Mouse (Mus musculus) left cerebral cortex, postnatal 36 days (tissue): ENCODE data around the gene Nicn1. TPM values are rescaled to one million over a fixed set of nuclear protein-coding genes. Genes with fewer than 3 reads are reported as not detected.
"Not testable (repeated sequence)": the region's sequence is repeated elsewhere in the genome, so short reads cannot be mapped to it uniquely, and the experiment has no call there.

Experiments
- DNase-seq, 2 experiments: peaks; one replicate each; pipeline ENCODE4 v3.0.0; 2021 to 2022; ENCODE audit warnings: low spot score in 2 of 2, mixed read lengths in 1 of 2
- intact Hi-C: fragments of 180-260 bp; cut with DNase I; formaldehyde crosslinking; loops from one replicate; pipeline ENCODE4 v1.15.1; 2025
- total RNA-seq, 2 experiments: library from RNA; stranded (reverse); gene quantifications; 2 replicates each; pipeline ENCODE4 v1.2.3; 2021

Gene Nicn1
- 100 to 1,000 TPM; 116 to 131 TPM for total RNA-seq

DNA sequence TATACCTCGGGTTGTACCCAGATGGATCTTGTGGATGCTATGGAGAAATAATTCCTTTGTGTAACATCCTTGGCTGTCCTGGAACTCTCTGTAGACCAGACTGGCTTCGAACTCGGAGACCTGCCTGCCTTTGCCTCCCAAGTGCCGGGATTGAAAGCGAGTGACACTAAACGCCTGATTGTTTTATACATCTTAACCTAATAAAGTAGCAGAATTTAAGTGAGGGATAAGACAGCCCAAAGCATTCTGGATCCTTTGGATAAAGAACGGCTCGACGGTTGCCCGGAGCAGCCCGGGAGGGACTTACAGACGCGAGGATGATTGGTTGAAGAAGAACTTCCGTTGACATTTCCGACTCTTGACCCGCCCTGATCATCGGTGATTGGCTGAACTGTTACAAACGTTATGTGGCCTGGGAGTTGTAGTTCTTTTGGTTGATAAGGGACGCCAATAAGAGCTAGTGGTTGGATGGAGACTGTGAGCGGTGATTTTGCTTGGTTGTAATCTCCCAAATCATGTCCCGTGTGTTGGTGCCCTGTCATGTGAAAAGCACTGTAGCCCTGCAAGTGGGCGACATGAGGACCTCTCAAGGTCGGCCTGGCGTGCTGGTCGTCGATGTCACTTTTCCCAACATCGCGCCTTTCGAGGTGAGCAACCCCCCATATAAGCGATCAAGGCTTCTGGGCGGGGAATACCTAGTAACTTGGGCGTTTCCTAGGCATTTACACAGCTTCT, at the start of gene Nicn1:
Gene Nicn1 (plus strand): TSS at position 414 of the 735 bp plus-strand sequence.
- intact Hi-C loops = no loop called here
- DNase-seq = peak; percentile 89 to 92

DNA sequence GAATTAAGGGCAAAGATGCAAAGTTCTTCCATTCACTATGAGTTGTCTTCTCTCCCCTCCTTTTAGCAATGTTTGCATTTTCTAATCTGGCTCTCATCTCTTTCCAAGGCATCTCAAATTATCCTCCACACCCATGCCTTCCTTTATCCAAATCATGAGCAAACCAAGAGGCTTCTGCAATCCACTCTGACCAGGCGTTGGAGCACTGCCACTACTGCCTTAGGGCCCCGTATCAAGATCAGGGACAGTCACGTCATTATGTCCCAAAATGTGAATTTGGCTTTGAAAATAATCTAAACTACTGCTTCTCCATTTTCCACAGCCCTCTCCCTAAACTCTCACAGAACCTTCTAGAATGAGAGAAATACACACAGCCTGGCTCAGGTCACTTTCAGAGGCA, 45.7 kb upstream of the Nicn1 start:
- intact Hi-C loops = no loop called here

DNA sequence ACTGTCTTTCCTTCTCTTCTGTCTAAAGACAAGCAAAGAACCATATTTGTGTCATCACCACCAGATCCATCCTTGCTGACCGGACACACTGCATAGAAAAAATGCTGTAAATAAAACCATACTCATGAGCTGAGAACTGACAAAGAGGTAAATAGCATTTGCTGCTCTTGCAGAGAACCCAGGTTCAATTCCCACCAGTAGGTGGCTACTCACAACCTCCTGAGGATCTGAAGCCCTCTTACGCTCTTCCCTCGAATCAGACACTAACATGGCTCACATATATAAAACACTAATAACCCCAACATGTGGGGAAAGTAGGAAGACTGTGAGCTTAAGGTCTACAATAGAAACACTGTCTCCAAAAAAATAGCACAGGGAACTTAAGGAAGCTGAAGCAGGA, 45.2 kb upstream of the Nicn1 start:
- intact Hi-C loops = no loop called here
- DNase-seq = no peak

More for the DNA sequence above, 45.7 kb upstream of the Nicn1 start:
- no peak for DNase-seq

DNA sequence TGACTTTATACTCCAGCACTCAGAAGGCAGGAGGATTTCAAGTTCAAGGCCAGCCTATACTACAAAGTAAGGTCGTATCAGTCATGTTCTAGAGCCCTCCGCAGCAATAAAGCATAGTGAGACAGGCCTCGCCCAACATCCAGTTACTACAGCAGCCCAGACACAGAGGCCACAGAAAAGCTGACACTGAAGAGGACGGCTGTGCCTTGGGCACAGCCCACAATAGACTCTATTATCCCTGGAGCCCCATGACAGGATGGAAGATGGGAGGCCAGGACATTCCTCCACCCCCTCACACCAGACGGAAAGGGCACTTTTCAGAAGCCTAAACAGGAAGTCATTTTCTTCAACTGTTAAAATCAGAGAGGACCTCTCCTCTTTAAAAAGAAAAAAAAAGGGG, 41.3 kb upstream of the Nicn1 start:
- no peak for DNase-seq
- intact Hi-C loops = no loop called here

DNA sequence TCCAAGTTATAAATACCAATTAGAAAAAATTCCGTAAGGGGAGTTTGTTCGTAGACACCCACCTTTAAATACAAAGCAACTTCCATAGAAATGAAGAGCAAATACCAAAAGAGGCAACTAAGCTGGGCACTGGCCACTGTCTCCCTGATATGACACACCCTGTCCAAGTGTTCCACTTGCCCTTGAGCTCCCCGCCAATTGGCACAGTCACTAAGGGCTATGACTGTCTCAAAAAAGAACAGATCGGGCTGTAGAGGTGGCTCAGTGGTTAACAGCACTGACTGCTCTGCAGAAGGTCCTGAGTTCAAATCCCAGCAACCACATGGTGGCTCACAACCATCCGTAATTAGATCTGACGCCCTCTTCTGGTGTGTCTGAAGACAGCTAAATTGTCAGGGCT, 38.4 kb upstream of the Nicn1 start:
- intact Hi-C loops = no loop called here

DNA sequence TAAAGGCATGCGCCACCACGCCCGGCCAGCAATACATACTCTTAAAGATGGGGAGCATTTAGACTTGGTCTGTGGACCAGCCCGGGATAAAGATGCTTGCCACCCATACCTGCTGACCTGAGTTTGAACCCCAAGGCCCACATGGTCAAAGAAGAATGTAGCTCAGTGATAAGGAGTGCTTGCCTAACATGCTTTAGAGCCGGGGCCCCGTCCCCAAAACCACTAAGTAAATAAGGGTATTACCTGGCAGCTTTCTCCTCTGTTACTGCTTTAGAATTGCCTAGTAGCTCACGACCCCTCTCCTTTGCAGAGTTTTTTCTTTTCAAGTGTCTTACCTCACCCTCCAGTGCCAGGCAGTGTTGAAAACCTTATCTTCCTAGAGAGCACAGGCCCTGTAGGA, 37.5 kb upstream of the Nicn1 start:
- no peak for DNase-seq
- intact Hi-C loops = no loop called here

More for the DNA sequence above, 38.4 kb upstream of the Nicn1 start:
- DNase-seq = no peak

DNA sequence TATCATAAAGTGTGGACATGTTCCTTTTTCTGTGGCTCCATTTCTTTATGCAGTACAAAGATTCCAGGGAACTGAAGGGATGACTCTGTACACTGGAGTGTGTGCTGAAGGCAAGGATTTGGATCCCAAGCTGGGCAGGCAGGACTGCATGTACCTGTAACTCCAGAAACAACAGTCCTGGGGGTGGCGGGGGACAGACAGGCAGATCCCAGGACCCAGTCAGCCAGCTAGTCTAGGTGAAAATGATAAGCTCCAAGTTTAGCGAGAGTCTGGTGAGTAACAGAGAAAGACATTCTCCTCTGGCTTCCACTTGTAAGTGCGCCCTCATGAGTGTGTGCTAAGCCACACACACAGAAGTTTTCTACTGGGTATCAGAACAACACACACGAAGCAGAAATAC, 29.7 kb upstream of the Nicn1 start:
- intact Hi-C loops = loop anchor here (5.0 kb wide), 1 partner anchor 58 kb away; no protein-coding TSS in a partner anchor
- DNase-seq = no peak

DNA sequence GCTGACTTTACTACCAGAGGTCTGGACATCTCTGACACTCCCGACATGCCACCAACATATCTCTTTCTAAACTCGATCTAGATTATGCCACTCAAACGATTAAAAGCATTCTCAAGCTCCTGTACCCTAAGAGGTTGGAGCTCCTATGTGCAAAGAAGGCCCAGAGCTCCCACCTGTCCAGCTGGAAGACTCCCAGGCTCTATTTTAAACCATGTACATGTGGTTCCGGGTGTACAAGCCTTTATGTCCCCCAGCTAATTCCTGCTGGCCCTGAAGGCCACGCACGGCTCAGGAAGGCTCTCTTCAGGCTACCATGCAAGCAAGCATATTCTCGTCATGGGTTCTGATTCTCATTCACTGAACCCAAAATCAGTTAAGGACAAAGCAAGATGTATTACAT, 28.4 kb upstream of the Nicn1 start:
- no peak for DNase-seq
- intact Hi-C loops = loop anchor here (5.0 kb wide), 1 partner anchor 60 kb away; no protein-coding TSS in a partner anchor

DNA sequence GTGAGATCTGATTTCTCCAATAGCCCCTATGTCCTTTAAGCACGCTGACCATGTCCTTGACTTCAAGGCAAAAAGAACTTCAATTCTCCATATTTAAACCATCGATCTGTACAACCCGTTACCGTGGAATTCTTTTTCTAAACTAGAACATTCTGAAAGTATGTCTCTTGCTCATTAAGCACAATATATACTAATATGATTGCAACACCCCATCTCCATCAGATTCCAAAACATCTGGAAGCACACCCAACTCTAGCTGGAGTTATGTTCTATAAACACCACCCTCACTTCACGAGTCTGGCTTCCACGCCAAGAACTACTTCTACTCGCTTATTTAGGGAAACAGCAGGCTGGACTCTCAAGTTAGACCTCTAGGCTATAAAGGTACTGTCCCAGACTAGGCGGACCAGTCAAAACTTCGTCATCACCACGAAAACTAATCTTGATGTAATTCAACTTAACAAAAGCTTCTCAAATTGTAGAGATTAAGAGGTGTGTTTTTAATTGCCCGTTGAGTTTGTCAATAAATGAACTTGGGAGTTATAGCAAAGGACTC, 27.7 kb upstream of the Nicn1 start:
- intact Hi-C loops = loop anchor here (5.0 kb wide), 1 partner anchor 60 kb away; no protein-coding TSS in a partner anchor
- no peak for DNase-seq

DNA sequence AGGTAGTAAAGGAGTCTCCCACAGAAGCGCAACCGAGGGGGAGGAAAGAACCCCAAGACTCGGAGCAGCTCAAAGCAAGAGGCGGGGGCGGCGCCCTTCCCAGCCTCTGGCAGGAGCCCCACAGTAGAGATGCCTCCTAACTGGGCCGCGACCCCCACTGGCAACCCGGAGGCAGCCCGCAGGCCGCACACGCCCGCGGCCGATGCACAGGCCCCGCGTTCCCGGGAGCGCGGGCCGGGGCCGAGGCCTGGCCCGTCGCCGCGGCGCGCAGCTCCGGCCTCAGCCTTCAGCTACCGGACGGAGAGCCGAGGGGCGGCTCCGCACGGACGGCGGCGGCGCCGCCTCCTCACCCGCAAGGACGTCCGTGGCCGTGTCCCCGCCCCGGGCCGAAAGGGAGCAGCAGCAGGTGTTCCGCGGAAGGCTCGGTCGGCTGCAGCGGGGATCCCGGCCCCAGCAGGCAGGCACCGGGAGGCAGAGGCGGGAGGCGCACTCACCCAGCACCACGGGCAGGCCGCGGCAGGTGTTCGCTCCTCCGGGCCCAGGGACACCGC, 27.0 kb upstream of the Nicn1 start:
- DNase-seq = peak in 1 of 2 experiments; percentile 27
- intact Hi-C loops = loop anchor here (5.0 kb wide), 1 partner anchor 61 kb away; no protein-coding TSS in a partner anchor

DNA sequence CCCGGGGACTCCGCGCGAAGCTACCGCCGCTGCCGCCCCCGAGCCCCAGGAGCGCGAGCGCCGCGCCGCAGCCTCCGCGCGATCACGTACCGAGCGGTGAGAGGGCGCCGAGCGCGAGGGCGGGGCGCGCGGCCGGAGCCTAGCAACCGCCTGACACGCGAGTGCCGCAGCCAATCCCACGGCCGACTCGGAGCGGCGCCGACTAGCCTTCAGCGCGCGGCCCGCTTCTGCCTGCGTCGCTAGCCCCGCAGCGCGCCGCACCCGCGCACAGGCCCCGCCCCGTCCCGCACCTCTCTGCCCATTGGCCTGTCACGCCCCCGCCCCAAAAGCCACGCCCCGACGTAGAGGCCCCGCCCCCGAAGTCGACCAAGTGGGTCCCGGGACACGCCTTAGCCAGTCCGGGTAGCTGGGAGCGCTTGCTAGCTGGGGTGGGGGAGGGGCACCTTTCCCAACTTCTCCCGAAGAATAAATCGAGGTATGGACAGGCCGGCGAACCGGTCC, 26.5 kb upstream of the Nicn1 start, which contains the start of gene Dag1:
Gene Dag1 (minus strand): TSS at position 269 of the 501 bp plus-strand sequence.
- peak; percentile 96 to 98 for DNase-seq
- intact Hi-C loops = loop anchor here (5.0 kb wide), 1 partner anchor 61 kb away; no protein-coding TSS in a partner anchor

DNA sequence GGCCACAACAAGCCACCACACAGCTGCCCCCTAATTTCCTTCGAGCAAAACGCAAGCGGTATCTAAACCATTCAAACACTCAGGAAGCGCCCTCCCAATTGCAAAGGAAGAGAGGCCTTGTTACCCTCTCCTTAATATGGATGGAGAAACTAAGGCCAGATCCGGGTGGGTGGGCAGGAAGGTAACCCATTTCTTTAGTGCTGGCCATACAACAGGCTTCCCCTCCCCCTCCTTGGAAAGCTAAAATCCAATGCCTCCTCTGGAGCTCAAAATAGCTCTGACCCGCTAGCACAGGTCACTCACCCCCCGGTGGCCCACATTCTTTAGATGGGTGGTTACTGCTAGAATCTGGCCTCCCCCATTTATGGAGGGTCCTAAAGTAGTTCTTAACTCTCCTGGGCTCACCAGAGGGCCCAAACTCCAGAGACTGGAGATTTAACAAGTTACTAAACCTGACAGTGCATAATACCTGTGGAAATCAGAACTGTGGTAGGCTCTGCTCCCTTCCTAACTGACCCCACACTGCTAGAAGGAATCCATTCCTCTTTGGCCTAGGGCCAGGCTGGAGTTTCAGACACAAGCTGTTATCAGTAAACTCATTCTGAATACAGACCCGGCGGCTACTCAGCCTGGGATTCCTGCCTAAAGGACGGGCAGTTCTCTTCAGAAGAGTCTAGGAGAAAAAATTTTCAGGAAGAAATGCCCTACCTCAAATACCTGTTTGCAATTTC, 25.9 kb upstream of the Nicn1 start:
- intact Hi-C loops = loop anchor here (5.0 kb wide), 1 partner anchor 62 kb away; no protein-coding TSS in a partner anchor
- no peak for DNase-seq

DNA sequence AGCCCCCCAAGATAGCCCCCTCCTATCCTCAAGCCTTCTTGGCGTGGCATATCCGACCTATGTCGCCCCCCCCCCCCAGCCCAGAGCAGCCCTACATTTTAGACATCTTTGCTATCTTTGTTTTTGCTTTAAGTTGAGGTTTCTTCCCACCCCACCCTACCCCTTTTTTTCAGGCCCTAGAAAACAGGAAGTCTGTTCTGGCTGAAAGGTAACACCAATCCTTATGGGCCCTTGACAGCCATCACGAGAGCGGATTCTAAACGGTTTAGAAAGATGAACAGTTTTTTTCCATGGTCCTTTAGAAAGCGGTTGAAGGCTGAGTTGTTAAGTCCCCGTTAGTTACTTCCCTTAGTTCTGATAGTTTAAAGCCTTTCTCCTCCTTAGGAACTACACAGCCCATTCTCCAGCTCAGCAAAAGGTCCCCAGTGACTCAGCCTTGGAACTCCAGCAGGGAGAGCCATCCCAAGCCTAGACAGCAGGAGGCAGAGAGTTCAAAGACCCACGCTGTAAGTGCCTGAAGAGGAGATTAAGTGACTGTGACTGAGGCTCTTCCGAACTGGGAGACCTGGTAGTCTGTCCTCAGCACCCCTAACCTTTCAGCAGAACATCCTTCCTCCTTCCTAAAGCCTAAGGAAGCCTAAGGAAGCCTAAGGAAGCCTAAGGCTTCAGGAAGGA, 23.8 kb upstream of the Nicn1 start:
- no peak for DNase-seq
- intact Hi-C loops = no loop called here

DNA sequence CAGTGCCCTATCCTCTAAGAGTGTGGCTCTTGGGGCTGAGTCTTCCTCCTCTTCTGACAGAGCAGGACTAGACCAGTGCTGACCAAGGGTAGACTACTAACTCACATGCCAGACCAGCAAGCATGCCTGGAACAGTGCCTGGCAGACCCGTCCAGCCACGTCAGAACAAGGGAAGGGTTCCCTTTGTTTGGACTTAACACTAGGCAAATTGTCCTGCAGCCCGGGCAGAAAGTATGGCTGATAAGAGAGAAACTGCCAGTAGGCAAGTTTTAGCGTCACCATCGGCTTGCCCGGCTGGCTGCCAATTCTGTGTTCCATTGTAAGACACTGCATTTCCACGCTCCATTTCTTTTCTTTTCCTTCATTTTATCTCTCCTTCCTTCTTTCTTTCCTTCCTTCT, 22.5 kb upstream of the Nicn1 start:
- intact Hi-C loops = no loop called here
- no peak for DNase-seq

DNA sequence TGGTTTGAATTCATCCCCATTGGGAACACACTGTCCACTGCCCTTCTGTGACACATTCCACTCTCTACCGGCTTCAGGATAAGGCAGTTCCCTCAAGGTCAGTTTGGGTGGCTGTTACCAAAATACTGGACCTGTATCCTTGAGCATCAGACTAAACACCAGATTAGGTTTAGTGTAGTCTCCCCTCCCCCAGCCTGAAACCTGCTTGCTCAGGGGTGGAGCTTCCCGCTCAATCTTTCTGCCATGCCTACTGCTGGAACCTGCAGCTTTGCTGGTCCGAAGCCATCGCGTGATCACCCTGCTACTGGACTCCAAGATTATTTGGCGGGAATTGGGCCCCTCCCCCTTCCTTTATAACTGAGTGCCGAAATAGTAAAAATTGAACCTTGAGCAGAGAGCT, 21.5 kb upstream of the Nicn1 start:
- DNase-seq, intact Hi-C loops: not testable (repeated sequence)

DNA sequence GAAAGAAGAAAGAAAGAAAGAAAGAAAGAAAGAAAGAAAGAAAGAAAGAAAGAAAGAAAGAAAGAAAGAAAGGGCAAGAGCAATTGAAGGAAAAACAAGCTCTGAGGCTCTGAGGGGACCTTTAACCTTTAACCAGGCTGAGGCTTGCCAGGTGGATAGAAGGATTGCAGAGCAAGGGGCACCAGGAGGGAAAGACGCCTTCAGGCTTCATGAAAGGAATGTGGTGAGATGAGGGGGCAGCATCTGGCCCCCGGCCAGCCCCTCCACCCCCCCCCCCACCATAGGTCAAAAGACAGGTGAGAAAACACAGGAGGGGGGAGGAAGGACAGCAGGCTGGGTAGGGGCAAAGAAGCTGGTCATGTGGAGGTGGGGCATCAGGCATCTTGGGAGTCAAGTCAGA, 18.3 kb upstream of the Nicn1 start:
- DNase-seq = no peak
- intact Hi-C loops = no loop called here

DNA sequence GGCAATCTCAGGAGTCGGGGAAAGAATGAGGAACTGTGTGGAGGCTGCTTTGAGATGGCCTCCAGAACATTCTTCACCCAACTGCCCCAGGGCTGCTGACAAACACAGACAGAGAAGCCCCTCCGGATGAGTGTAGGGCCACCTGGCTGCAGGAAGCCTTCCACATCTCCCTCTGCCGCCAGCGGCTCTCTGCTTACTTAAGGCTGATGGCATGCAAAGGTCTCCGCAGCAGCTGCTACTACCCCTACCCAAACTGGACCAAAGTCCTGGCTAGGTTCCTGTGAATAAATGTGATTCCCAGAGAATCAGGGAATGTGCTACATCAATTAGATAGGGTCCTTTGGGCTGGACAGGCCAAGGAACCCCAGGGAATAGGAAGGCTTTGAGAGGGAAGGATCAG, 17.5 kb upstream of the Nicn1 start:
- intact Hi-C loops = no loop called here
- no peak for DNase-seq

DNA sequence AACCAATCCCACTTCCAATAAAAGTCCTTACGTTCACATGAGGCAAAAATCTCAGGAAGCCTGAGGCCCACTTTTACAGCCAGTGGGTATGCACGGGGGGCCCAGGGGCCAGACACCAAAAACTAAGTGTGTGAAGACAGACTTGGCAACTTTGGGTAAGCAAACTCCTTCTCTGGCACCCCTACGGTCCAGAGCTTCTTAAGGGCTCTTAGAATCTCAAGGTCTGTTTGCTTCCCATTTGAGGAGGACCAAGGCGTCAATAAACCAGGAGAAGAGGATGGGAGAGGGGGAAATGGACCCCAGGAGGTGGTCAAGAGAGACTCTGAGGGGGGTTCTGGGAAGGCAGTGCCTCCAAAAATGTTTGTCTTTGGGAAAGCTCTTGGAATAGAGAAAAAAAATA, 16.7 kb upstream of the Nicn1 start:
- DNase-seq = no peak
- intact Hi-C loops = no loop called here
